Mouse (Mus musculus): Measurements from ENCODE around the gene Spata45. TPM values are rescaled to one million over a fixed set of nuclear protein-coding genes. Genes with fewer than 3 reads are reported as not detected.
A peak's percentile ranks its signal among the peaks of the same experiment; 100 is the strongest.
"Not testable (repeated sequence)": the region's sequence is repeated elsewhere in the genome, so short reads cannot be mapped to it uniquely, and the experiment has no call there.

Gene Spata45
- total and polyA plus RNA-seq, 2 experiments from 2014 or later, result not detected

DNA sequence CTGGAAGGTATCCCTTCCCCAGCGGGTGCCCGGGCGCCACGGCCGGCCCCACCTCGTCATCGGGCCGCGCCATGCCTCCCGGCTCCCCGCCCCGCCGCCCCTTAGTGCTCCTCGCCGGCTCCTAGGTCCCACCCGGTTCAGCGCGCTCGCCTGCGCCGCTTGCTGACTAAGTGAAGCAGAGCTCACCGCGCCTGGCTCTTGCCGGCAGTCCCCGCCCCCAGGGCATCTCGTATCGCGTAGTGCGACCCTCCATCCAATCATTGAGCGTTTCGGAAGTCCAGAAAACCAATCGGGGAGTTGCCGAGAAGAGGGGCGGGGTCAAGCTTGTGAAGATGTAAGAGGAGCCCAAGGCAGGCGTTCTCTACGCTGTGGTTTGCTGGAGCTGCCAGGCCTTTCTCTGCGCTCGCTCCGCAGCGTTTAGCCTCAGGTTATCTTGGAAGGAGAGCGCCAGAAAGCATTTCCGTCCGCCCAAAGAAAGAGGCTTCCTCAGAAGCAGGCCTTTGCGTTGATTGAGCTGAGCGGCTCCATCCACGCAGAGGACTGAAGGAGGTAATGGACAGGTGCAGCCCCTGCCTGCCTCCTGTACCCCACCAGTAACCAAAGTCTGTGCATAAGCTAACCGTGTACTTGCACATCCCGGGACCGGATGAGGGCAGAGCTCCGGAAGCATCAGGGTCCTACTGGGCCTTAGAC lies 10.3 kb upstream of the Spata45 start, which contains the start of gene Flvcr1:
TSS of gene Flvcr1 (minus strand) at position 138 of the 693 bp plus-strand sequence.
- ATAC-seq (ENCODE audit: insufficient read depth, low read depth) (peak; percentile 100), DNase-seq (ENCODE audit: low spot score) (peak; percentile 99)
- Histone ChIP-seq H3K9me3 (replicated peaks; ENCODE audit: control insufficient read depth, low read length) (no peaks in the 10 kb centered on the region), H3K36me3 (replicated peaks; ENCODE audit: control insufficient read depth, insufficient read depth, low read length) (peaks cover 6% of the 10 kb centered on the region; the same call in 1 of the 2 replicates), H3K4me3 (ENCODE audit: low read depth, low read length) (peak within 1 kb of the TSS; percentile 74), H3K27me3 (ENCODE audit: control insufficient read depth, insufficient read depth, low read length) (no peaks in the 10 kb centered on the region), H3K9ac (replicated peaks; ENCODE audit: low read depth, low read length) (peak within 1 kb of the TSS; percentile 79), H3K4me2 (ENCODE audit: low read depth, low read length) (peak within 1 kb of the TSS; percentile 93), H3K27ac (ENCODE audit: low read depth) (peak within 1 kb of the TSS; percentile 84), H3K4me1 (ENCODE audit: control insufficient read depth, insufficient read depth) (peaks cover 18% of the 10 kb centered on the region; the same call in 1 of the 2 replicates)
- WGBS, result under 1% methylated on average over 48 of the region's 50 CpGs
- no peak for TF ChIP-seq EP300 (IDR thresholded peaks at IDR 0.05; ENCODE audit: low read depth)
- peak; percentile 41 for TF ChIP-seq CTCF (IDR thresholded peaks at IDR 0.05; ENCODE audit: low read depth)

DNA sequence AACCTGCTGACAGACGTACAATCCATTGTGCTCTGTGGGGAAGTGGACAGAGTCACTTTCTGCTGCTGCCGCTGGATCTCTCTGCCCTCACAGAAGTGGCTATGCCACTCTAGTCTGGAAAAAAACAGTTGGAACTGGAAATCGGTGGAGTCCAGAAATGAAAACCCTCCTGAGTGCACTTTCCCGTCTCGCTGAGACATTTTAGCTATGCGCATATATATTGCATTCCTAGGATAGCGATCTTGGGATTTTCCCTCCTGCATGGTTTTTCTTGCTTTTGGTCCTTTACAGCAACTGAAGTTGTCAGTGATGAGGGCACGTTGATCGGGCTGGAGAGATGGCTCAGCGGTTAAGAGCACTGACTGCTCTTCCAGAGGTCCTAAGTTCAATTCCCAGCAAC lies 6.3 kb upstream of the Spata45 start:
- H3K27me3 ChIP-seq (ENCODE audit: control insufficient read depth, insufficient read depth, low read length), result no peaks in the 10 kb centered on the region
- H3K4me1 ChIP-seq (ENCODE audit: control insufficient read depth, insufficient read depth), result peaks cover 9% of the 10 kb centered on the region; the same call in 1 of the 2 replicates
- no peak overlapping the region for H3K4me2 ChIP-seq (ENCODE audit: low read depth, low read length)
- ATAC-seq (ENCODE audit: insufficient read depth, low read depth) (no peak), DNase-seq (ENCODE audit: low spot score) (no peak)
- no peaks in the 10 kb centered on the region for H3K36me3 ChIP-seq (replicated peaks; ENCODE audit: control insufficient read depth, insufficient read depth, low read length)
- TF ChIP-seq CTCF (IDR thresholded peaks at IDR 0.05; ENCODE audit: low read depth) (no peak), EP300 (IDR thresholded peaks at IDR 0.05; ENCODE audit: low read depth) (no peak)
- H3K9me3 ChIP-seq (replicated peaks; ENCODE audit: control insufficient read depth, low read length), result no peaks in the 10 kb centered on the region
- no peak overlapping the region for H3K9ac ChIP-seq (replicated peaks; ENCODE audit: low read depth, low read length)
- 61% methylated on average over 10 of the region's 10 CpGs for WGBS
- H3K4me3 ChIP-seq (ENCODE audit: low read depth, low read length), result no peak overlapping the region
- H3K27ac ChIP-seq (ENCODE audit: low read depth), result no peak overlapping the region

DNA sequence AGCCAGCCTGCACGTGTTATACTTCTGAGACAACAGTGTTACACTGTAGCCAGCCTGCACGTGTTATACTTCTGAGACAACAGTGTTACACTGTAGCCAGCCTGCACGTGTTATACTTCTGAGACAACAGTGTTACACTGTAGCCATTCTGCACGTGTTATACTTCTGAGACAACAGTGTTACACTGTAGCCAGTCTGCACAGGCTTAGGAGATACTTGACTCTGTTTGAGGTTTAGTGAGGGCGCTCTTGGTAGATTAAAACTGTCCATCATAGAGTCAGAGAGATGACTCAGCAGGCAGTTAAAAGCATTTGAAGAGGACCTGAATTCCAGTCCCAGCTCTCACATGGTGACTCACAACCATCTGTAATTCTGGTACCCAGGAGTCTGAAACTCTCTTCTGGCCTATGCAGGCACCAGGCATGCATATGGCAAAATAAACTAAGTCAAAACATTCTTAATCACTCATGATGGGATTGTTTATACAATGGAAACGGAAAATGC lies 5.5 kb upstream of the Spata45 start:
- WGBS, result 57% methylated on average over 6 of the region's 6 CpGs
- not testable (repeated sequence) for DNase-seq (ENCODE audit: low spot score); H3K9me3 ChIP-seq (replicated peaks; ENCODE audit: control insufficient read depth, low read length); H3K27ac ChIP-seq (ENCODE audit: low read depth); H3K36me3 ChIP-seq (replicated peaks; ENCODE audit: control insufficient read depth, insufficient read depth, low read length); H3K27me3 ChIP-seq (ENCODE audit: control insufficient read depth, insufficient read depth, low read length); ATAC-seq (ENCODE audit: insufficient read depth, low read depth); H3K4me1 ChIP-seq (ENCODE audit: control insufficient read depth, insufficient read depth); H3K4me2 ChIP-seq (ENCODE audit: low read depth, low read length); H3K4me3 ChIP-seq (ENCODE audit: low read depth, low read length); H3K9ac ChIP-seq (replicated peaks; ENCODE audit: low read depth, low read length)

DNA sequence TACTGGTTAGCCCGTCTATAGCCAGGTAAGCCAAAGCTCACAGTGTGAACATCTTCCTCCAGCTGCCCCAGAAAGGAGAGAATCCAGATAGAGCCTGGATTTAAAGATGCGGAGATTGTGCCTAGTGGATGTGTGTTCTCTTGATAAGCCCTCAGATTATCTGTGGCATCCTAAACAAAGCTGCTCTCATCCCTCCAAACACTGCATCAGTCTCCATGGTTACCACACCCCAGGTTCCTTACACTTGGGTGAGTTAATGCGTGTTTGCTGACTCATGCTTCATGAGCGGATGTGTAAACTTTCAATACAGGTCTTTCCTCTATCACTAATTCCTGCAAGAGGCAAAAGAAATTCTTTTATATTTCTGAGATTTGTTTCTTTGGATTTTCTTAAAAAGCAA lies 790 bp upstream of the Spata45 start:
- WGBS, result 36% methylated on average over 4 of the region's 4 CpGs
- H3K4me3 ChIP-seq (ENCODE audit: low read depth, low read length), result no peak overlapping the region
- no peak overlapping the region for H3K9ac ChIP-seq (replicated peaks; ENCODE audit: low read depth, low read length)
- no peaks in the 10 kb centered on the region for H3K9me3 ChIP-seq (replicated peaks; ENCODE audit: control insufficient read depth, low read length)
- H3K4me1 ChIP-seq (ENCODE audit: control insufficient read depth, insufficient read depth), result no peaks in the 10 kb centered on the region
- no peaks in the 10 kb centered on the region for H3K36me3 ChIP-seq (replicated peaks; ENCODE audit: control insufficient read depth, insufficient read depth, low read length)
- DNase-seq (ENCODE audit: low spot score), result no peak
- TF ChIP-seq EP300 (IDR thresholded peaks at IDR 0.05; ENCODE audit: low read depth), result no peak
- TF ChIP-seq CTCF (IDR thresholded peaks at IDR 0.05; ENCODE audit: low read depth), result no peak
- no peak for ATAC-seq (ENCODE audit: insufficient read depth, low read depth)
- H3K27me3 ChIP-seq (ENCODE audit: control insufficient read depth, insufficient read depth, low read length), result no peaks in the 10 kb centered on the region
- no peak overlapping the region for H3K4me2 ChIP-seq (ENCODE audit: low read depth, low read length)
- H3K27ac ChIP-seq (ENCODE audit: low read depth), result no peak overlapping the region

DNA sequence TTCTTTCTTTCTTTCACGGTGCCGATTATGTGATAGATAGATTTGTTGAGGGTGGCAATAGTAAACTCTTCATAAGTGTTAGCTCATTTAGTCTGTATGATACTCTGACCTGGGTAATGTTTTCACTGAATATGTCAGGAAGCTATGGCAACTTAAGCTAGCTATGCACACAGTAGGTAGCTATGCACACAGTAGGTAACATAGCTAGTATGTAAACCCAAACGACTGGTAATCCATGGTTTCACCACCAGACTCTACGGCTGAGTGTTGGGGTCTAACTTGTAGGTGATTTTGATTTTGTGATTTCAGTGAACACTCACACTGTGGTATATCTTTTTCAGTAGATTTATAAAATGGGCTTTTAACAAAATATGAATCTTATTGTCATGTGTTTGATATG lies 1.6 kb downstream of the Spata45 start:
- TF ChIP-seq EP300 (IDR thresholded peaks at IDR 0.05; ENCODE audit: low read depth), result no peak
- no peak for TF ChIP-seq CTCF (IDR thresholded peaks at IDR 0.05; ENCODE audit: low read depth)
- no peaks in the 10 kb centered on the region for H3K27me3 ChIP-seq (ENCODE audit: control insufficient read depth, insufficient read depth, low read length)
- no peak overlapping the region for H3K4me2 ChIP-seq (ENCODE audit: low read depth, low read length)
- H3K9ac ChIP-seq (replicated peaks; ENCODE audit: low read depth, low read length), result no peak overlapping the region
- H3K9me3 ChIP-seq (replicated peaks; ENCODE audit: control insufficient read depth, low read length), result no peaks in the 10 kb centered on the region
- no peak overlapping the region for H3K4me3 ChIP-seq (ENCODE audit: low read depth, low read length)
- H3K4me1 ChIP-seq (ENCODE audit: control insufficient read depth, insufficient read depth), result no peaks in the 10 kb centered on the region
- no peak for DNase-seq (ENCODE audit: low spot score)
- 84% methylated on average over 4 of the region's 4 CpGs for WGBS
- H3K27ac ChIP-seq (ENCODE audit: low read depth), result no peak overlapping the region
- ATAC-seq (ENCODE audit: insufficient read depth, low read depth), result no peak
- H3K36me3 ChIP-seq (replicated peaks; ENCODE audit: control insufficient read depth, insufficient read depth, low read length), result no peaks in the 10 kb centered on the region

DNA sequence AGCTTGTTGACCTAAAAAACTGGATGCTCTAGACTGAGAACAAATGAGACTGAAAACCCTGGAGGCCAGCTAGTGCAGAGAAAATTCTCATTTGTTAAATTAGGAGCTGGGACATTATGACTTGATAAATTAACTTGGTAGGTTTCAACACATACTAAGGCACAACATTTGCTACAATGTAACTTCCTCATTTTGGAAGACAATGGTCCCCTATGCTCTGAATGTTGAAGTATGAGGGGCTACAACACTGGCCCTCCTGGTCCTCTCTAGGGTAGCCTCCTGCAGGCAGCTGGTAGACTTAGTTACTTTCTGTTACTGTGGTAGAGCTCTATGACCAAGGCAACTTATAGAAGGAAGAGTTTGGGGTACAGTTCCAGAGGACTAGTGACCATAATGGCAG lies 4.9 kb downstream of the Spata45 start:
- H3K4me3 ChIP-seq (ENCODE audit: low read depth, low read length), result no peak overlapping the region
- ATAC-seq (ENCODE audit: insufficient read depth, low read depth), result no peak

More for the DNA sequence above, 4.9 kb downstream of the Spata45 start:
- Histone ChIP-seq H3K36me3 (replicated peaks; ENCODE audit: control insufficient read depth, insufficient read depth, low read length) (no peaks in the 10 kb centered on the region; the same call in 1 of the 2 replicates), H3K27me3 (ENCODE audit: control insufficient read depth, insufficient read depth, low read length) (no peaks in the 10 kb centered on the region), H3K4me1 (ENCODE audit: control insufficient read depth, insufficient read depth) (no peaks in the 10 kb centered on the region), H3K9ac (replicated peaks; ENCODE audit: low read depth, low read length) (no peak overlapping the region), H3K4me2 (ENCODE audit: low read depth, low read length) (no peak overlapping the region), H3K9me3 (replicated peaks; ENCODE audit: control insufficient read depth, low read length) (no peaks in the 10 kb centered on the region), H3K27ac (ENCODE audit: low read depth) (no peak overlapping the region)
- TF ChIP-seq CTCF (IDR thresholded peaks at IDR 0.05; ENCODE audit: low read depth) (no peak), EP300 (IDR thresholded peaks at IDR 0.05; ENCODE audit: low read depth) (no peak)
- no peak for DNase-seq (ENCODE audit: low spot score)

Data from heart, postnatal 0 days (tissue).